Mouse (Mus musculus): Measurements from ENCODE around the gene Otulin. TPM values are rescaled to one million over a fixed set of nuclear protein-coding genes. Genes with fewer than 3 reads are reported as not detected.

The Otulin gene
- polyA plus RNA-seq, 1 experiment from 2014 or later = 46.1 TPM

DNA sequence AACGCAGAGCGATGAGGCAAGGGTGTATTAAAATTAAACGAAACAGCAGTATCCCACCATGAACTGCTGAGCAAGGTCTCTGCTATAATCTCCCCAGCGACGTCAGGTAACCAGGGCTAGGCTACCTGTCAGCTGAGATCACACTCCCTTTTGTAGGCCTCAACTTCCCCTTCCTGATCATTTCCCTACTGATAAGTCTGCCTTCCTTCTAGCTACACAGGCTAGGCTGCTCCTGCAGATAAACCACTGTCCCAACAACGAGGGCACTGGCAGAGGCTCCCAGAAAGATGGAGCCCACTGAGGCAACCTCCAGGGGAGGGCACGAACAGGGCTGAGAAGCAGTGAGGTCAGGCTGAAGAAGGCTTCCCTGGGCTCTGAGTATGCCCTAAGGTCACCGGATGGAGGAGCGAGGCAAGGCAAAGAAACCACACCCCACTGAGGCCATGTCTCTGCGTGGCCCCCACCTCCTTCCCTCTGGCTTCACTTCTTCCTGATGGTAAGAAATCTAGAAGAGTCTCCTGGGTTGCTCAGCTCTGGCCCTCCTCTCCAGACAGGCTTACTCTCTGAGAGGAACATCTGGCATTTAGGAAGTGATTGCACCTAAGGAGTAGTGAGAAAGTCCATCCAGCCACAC is 41.2 kb upstream of the Otulin start:
- ATAC-seq (replicated peaks; ENCODE audit: low FRiP score, low TSS enrichment, low read depth) (no peak), DNase-seq (ENCODE audit: low spot score) (no peak)
- Histone ChIP-seq H3K4me1 (replicated peaks; ENCODE audit: control insufficient read depth, insufficient read depth, low read length) (no peaks in the 10 kb centered on the region), H3K4me2 (ENCODE audit: low read length) (no peak overlapping the region), H3K9me3 (ENCODE audit: control insufficient read depth, low read length) (no peaks in the 10 kb centered on the region), H3K36me3 (ENCODE audit: control insufficient read depth, insufficient read depth, low read length) (no peaks in the 10 kb centered on the region), H3K27me3 (replicated peaks; ENCODE audit: control insufficient read depth, insufficient read depth, low read length) (no peaks in the 10 kb centered on the region), H3K9ac (ENCODE audit: low read length) (no peak overlapping the region), H3K27ac (ENCODE audit: low read depth) (no peak overlapping the region), H3K4me3 (ENCODE audit: low read depth, low read length) (no peak overlapping the region)
- whole genome bisulfite sequencing = 86% methylated on average over 10 of the region's 10 CpGs

DNA sequence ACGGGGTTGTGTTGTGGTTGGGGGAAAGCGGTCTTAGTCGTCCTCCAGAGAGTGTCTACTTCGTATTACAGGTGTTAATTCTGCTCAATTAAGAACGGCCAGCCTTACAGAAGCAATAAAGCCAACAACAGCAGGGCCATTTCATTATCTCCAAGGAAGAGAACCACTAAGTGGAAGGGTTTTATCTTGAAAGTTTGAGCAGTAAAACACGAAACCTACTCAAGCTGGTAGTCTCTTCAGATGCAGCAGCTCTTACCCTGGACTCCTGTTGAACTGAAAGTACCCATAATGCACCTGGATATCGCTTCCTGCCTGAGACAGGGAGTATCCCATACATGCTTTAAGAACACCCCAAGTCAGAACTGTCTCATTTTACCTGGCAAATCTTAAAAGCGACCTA is 40.2 kb upstream of the Otulin start:
- Histone ChIP-seq H3K9me3 (ENCODE audit: control insufficient read depth, low read length) (no peaks in the 10 kb centered on the region), H3K4me1 (replicated peaks; ENCODE audit: control insufficient read depth, insufficient read depth, low read length) (0 out of 2 replicates have a peak, but pooled peaks cover under 1% of the 10 kb centered on the region), H3K4me2 (ENCODE audit: low read length) (no peak overlapping the region), H3K9ac (ENCODE audit: low read length) (no peak overlapping the region), H3K27ac (ENCODE audit: low read depth) (no peak overlapping the region), H3K36me3 (ENCODE audit: control insufficient read depth, insufficient read depth, low read length) (no peaks in the 10 kb centered on the region), H3K4me3 (ENCODE audit: low read depth, low read length) (no peak overlapping the region), H3K27me3 (replicated peaks; ENCODE audit: control insufficient read depth, insufficient read depth, low read length) (no peaks in the 10 kb centered on the region)
- DNase-seq (ENCODE audit: low spot score) = no peak
- ATAC-seq (replicated peaks; ENCODE audit: low FRiP score, low TSS enrichment, low read depth) = no peak
- 82% methylated on average over 8 of the region's 8 CpGs for WGBS

DNA sequence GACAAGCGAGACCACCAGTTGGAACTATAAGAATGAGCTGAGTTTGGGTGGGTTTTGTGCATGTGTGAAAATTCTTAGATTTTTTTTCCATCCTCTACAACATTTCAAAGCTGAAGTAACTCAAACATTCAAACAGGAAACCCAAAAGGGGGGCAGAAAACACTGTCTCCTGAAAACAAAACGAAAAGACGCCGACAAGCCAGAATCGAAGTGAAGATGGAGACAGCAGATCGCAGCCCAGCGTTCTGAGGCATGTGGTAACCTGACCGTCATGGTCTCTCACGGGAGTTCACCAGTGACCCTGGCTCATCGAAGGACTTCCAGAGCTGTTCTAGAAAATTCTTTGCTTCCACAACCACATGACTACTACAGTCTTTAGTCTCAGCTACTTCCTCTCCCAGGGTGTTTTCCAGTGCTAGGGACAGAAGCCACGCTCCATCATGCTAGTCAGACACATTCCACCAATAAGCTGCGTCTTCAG is 39.5 kb upstream of the Otulin start:
- WGBS = 81% methylated on average over 12 of the region's 12 CpGs
- ATAC-seq (replicated peaks; ENCODE audit: low FRiP score, low TSS enrichment, low read depth) = no peak

DNA sequence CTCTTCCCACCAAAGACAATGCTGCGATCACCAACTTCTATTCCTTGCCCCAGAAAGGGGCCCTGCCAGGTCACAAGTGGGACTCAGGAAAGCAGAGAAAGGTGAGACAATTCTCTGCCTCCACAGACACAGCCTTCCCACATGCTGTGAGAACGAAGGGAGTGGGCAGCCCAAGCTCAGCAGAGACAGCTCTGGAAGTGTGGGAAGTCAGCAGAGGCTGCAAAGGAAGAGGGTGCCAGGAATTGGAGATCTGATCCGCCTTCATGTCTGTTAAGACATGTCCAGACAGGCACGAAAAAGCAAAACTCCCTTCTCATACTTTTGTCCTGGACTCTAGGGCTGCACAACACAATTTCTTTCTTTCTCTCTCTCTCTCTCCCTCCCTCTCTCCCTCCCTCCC is 38.8 kb upstream of the Otulin start:
- Histone ChIP-seq H3K4me3 (ENCODE audit: low read depth, low read length) (no peak overlapping the region), H3K4me1 (replicated peaks; ENCODE audit: control insufficient read depth, insufficient read depth, low read length) (0 out of 2 replicates have a peak, but pooled peaks cover 6% of the 10 kb centered on the region), H3K9me3 (ENCODE audit: control insufficient read depth, low read length) (no peaks in the 10 kb centered on the region), H3K27me3 (replicated peaks; ENCODE audit: control insufficient read depth, insufficient read depth, low read length) (no peaks in the 10 kb centered on the region), H3K9ac (ENCODE audit: low read length) (no peak overlapping the region), H3K36me3 (ENCODE audit: control insufficient read depth, insufficient read depth, low read length) (no peaks in the 10 kb centered on the region), H3K4me2 (ENCODE audit: low read length) (no peak overlapping the region), H3K27ac (ENCODE audit: low read depth) (no peak overlapping the region)
- no peak for ATAC-seq (replicated peaks; ENCODE audit: low FRiP score, low TSS enrichment, low read depth)
- no peak for DNase-seq (ENCODE audit: low spot score)
- WGBS = 75% methylated on average over 4 of the region's 4 CpGs

More for the DNA sequence above, 39.5 kb upstream of the Otulin start:
- Histone ChIP-seq H3K4me3 (ENCODE audit: low read depth, low read length) (no peak overlapping the region), H3K36me3 (ENCODE audit: control insufficient read depth, insufficient read depth, low read length) (no peaks in the 10 kb centered on the region), H3K9ac (ENCODE audit: low read length) (no peak overlapping the region), H3K4me1 (replicated peaks; ENCODE audit: control insufficient read depth, insufficient read depth, low read length) (0 out of 2 replicates have a peak, but pooled peaks cover 6% of the 10 kb centered on the region), H3K4me2 (ENCODE audit: low read length) (no peak overlapping the region), H3K27me3 (replicated peaks; ENCODE audit: control insufficient read depth, insufficient read depth, low read length) (no peaks in the 10 kb centered on the region), H3K27ac (ENCODE audit: low read depth) (no peak overlapping the region), H3K9me3 (ENCODE audit: control insufficient read depth, low read length) (no peaks in the 10 kb centered on the region)
- no peak for DNase-seq (ENCODE audit: low spot score)

DNA sequence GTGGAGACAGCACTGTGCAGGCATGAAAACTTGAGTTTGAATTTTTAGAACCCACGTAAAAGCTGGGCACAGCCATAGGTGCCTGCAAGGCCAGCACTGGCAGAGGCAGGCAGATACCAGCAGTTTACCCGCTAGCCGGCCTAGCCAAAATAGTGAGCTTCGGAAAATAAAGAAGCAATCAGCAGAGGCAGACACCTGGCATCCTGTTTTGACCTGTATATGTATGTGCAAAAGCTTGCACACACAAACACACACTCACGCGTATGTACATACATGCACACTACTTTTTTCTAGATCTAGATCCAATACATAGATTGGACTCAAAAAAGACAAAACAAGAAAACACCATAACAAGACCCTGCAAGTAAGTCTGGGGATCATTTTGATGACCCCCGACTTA is 38.1 kb upstream of the Otulin start:
- no peaks in the 10 kb centered on the region for H3K27me3 ChIP-seq (replicated peaks; ENCODE audit: control insufficient read depth, insufficient read depth, low read length)
- ATAC-seq (replicated peaks; ENCODE audit: low FRiP score, low TSS enrichment, low read depth) (no peak), DNase-seq (ENCODE audit: low spot score) (no peak)
- H3K9me3 ChIP-seq (ENCODE audit: control insufficient read depth, low read length) = no peaks in the 10 kb centered on the region
- H3K9ac ChIP-seq (ENCODE audit: low read length) = no peak overlapping the region
- H3K36me3 ChIP-seq (ENCODE audit: control insufficient read depth, insufficient read depth, low read length) = no peaks in the 10 kb centered on the region
- no peak overlapping the region for H3K4me3 ChIP-seq (ENCODE audit: low read depth, low read length)
- no peak overlapping the region for H3K27ac ChIP-seq (ENCODE audit: low read depth)
- WGBS = 84% methylated on average over 7 of the region's 7 CpGs
- H3K4me1 ChIP-seq (replicated peaks; ENCODE audit: control insufficient read depth, insufficient read depth, low read length) = 0 out of 2 replicates have a peak, but pooled peaks cover 6% of the 10 kb centered on the region
- no peak overlapping the region for H3K4me2 ChIP-seq (ENCODE audit: low read length)

DNA sequence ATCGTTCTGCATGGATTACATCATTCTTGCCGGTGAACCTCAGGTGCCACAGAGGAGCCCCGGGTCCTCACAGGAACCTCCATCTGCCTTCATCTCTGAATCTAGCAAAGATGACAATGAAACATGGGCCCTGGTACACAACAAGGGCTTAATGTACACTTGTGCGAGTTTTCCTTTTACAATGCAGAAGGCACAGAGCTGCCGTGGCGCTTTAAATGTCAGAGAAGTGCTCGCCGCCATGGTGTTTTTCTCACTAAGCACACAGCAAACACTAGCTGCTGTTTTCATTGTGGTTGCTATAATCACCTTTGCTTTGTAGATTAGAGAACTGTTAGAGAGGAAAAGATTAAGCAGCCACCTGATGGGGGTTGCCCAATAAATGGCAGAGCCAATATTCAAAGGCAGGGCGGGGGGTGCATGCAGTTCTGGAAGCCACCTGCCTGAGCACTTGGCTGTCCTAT is 37.5 kb upstream of the Otulin start:
- no peak overlapping the region for H3K9ac ChIP-seq (ENCODE audit: low read length)
- no peaks in the 10 kb centered on the region for H3K9me3 ChIP-seq (ENCODE audit: control insufficient read depth, low read length)
- ATAC-seq (replicated peaks; ENCODE audit: low FRiP score, low TSS enrichment, low read depth) (no peak), DNase-seq (ENCODE audit: low spot score) (no peak)
- no peak overlapping the region for H3K4me3 ChIP-seq (ENCODE audit: low read depth, low read length)
- H3K27me3 ChIP-seq (replicated peaks; ENCODE audit: control insufficient read depth, insufficient read depth, low read length) = no peaks in the 10 kb centered on the region
- H3K27ac ChIP-seq (ENCODE audit: low read depth) = no peak overlapping the region
- H3K4me2 ChIP-seq (ENCODE audit: low read length) = no peak overlapping the region
- 76% methylated on average over 9 of the region's 9 CpGs for WGBS
- 0 out of 2 replicates have a peak, but pooled peaks cover 6% of the 10 kb centered on the region for H3K4me1 ChIP-seq (replicated peaks; ENCODE audit: control insufficient read depth, insufficient read depth, low read length)
- H3K36me3 ChIP-seq (ENCODE audit: control insufficient read depth, insufficient read depth, low read length) = no peaks in the 10 kb centered on the region

DNA sequence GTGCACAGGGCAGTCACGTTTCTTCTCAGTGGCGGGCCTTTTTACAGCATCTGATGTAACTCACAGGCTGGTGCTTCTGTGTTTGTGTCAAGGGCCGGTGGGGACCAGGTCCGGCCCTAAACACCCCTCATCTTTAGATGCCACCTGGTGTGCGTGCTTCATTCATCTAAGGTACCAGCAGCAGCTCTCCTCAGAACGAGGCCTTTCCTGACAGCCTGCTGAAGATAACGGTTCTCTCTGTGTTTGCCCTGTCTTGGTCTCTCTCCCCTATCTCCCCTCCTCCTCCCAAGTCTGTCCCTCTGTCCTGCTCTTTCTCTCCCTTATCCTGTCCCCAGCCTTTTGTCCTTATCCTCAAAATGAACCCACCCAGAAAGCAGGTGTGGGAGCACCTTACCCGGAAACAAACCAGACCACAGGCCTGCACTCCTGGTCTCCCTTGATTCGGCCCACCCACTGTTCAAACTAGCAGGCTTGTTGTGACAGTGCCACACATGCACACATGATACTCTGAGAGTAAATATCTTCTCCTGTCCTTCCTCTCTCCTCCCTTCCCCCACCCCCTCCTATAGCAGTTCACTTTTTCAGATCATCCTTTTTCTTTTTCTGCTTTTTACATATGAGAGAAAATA is 36.5 kb upstream of the Otulin start:
- H3K4me3 ChIP-seq (ENCODE audit: low read depth, low read length) = no peak overlapping the region
- H3K36me3 ChIP-seq (ENCODE audit: control insufficient read depth, insufficient read depth, low read length) = no peaks in the 10 kb centered on the region
- H3K4me2 ChIP-seq (ENCODE audit: low read length) = no peak overlapping the region
- H3K9me3 ChIP-seq (ENCODE audit: control insufficient read depth, low read length) = no peaks in the 10 kb centered on the region
- DNase-seq (ENCODE audit: low spot score) = no peak
- 58% methylated on average over 9 of the region's 9 CpGs for WGBS
- H3K4me1 ChIP-seq (replicated peaks; ENCODE audit: control insufficient read depth, insufficient read depth, low read length) = 0 out of 2 replicates have a peak, but pooled peaks cover 6% of the 10 kb centered on the region
- no peak for ATAC-seq (replicated peaks; ENCODE audit: low FRiP score, low TSS enrichment, low read depth)
- H3K27ac ChIP-seq (ENCODE audit: low read depth) = no peak overlapping the region
- no peaks in the 10 kb centered on the region for H3K27me3 ChIP-seq (replicated peaks; ENCODE audit: control insufficient read depth, insufficient read depth, low read length)
- H3K9ac ChIP-seq (ENCODE audit: low read length) = no peak overlapping the region

DNA sequence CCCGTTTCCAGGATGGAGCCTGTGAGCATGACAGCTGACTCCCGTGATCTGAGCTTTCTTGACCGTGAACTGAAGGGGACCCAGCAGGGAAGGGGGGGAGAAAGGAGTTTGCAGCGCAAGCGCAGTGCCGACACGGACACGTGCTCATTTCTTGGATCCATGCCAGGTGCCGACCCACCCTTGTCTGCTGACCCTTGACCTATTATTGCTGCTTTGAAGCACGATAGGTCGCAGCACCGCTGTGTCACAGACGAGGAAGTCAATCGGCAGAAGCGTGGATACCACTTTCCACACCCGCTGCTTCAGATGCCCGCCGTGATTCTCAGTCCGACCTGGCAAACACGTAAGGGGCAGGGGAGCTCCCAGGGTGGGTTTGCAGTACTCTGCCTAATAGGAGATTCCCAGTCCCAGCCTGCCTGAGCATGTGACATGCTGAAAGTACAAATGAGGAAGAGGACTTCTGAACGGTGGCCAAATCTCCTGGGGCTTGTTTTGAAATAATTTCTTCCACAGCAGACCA is 35.0 kb upstream of the Otulin start:
- ATAC-seq (replicated peaks; ENCODE audit: low FRiP score, low TSS enrichment, low read depth) (0 out of 2 replicates have a peak, but pooled peaks have one; percentile 43), DNase-seq (ENCODE audit: low spot score) (no peak)
- Histone ChIP-seq H3K4me3 (ENCODE audit: low read depth, low read length) (no peak overlapping the region), H3K4me1 (replicated peaks; ENCODE audit: control insufficient read depth, insufficient read depth, low read length) (0 out of 2 replicates have a peak, but pooled peaks cover 6% of the 10 kb centered on the region), H3K9me3 (ENCODE audit: control insufficient read depth, low read length) (no peaks in the 10 kb centered on the region), H3K4me2 (ENCODE audit: low read length) (peak overlapping the region; percentile 11; the same call in 1 of the 2 replicates), H3K27me3 (replicated peaks; ENCODE audit: control insufficient read depth, insufficient read depth, low read length) (no peaks in the 10 kb centered on the region), H3K36me3 (ENCODE audit: control insufficient read depth, insufficient read depth, low read length) (no peaks in the 10 kb centered on the region), H3K9ac (ENCODE audit: low read length) (no peak overlapping the region), H3K27ac (ENCODE audit: low read depth) (no peak overlapping the region)
- 51% methylated on average over 21 of the region's 21 CpGs for WGBS

Data from intestine, embryonic 14.5 days (tissue).